Mouse (Mus musculus) MEL (cell line): ENCODE measurements at regions not wholly inside any gene's neighbourhood (a gene's known extent, or its start where the extent isn't known, plus 50 kb on each side); places are given as distances from the start of the nearest gene placed in this dataset.

Experiments used
- DNase-seq: peaks from one replicate; pipeline ENCODE4 v3.0.0; 2011; ENCODE audit warnings: low read depth, low spot score
- H3K27ac ChIP-seq: 2 replicates; pipeline ENCODE4 v1.5.1; 2012; ENCODE audit warnings: low read depth, mild to moderate bottlenecking, control low read depth, low read length, moderate library complexity; ENCODE audit not compliant: control insufficient read depth
- H3K27me3 ChIP-seq, 2 experiments: fragments of 150-350 bp in 1 of 2; sonication (generic) in 1 of 2; 2 replicates each; pipeline ENCODE4 v1.6.1; 2012; ENCODE audit warnings: low read length in 2 of 2, mild to moderate bottlenecking in 2 of 2, improper control_type of control experiment in 1 of 2, moderate library complexity in 1 of 2; ENCODE audit not compliant: insufficient read depth in 2 of 2, control insufficient read depth in 1 of 2
- H3K36me3 ChIP-seq, 2 experiments: 2 replicates each; pipeline ENCODE4 v1.6.1; 2012 to 2014; ENCODE audit warnings: low read length in 2 of 2, improper control_type of control experiment in 1 of 2, inconsistent platforms in 1 of 2, mild to moderate bottlenecking in 1 of 2; ENCODE audit not compliant: insufficient read depth in 2 of 2, control insufficient read depth in 1 of 2
- H3K4me1 ChIP-seq, 2 experiments: fragments of 150-350 bp in 1 of 2; sonication (generic) in 1 of 2; 2 replicates each; pipeline ENCODE4 v1.6.1; 2012; ENCODE audit warnings: low read length in 2 of 2, improper control_type of control experiment in 1 of 2, mild to moderate bottlenecking in 1 of 2; ENCODE audit not compliant: insufficient read depth in 2 of 2, control insufficient read depth in 1 of 2
- H3K4me3 ChIP-seq, 2 experiments: fragments of 150-350 bp in 1 of 2; sonication (generic) in 1 of 2; 2 replicates each; pipeline ENCODE4 v1.5.1; 2012; ENCODE audit warnings: low read depth in 2 of 2, low read length in 2 of 2, mild to moderate bottlenecking in 2 of 2, moderate library complexity in 2 of 2, control low read depth in 1 of 2, improper control_type of control experiment in 1 of 2; ENCODE audit not compliant: control insufficient read depth in 1 of 2, insufficient read depth in 1 of 2
- H3K79me2 ChIP-seq: 2 replicates; pipeline ENCODE4 v1.6.1; 2012; ENCODE audit warnings: mild to moderate bottlenecking, low read length, moderate library complexity; ENCODE audit not compliant: control insufficient read depth, poor library complexity, insufficient read depth
- H3K9ac ChIP-seq: 2 replicates; pipeline ENCODE4 v1.6.1; 2012; ENCODE audit warnings: low read depth, mild to moderate bottlenecking, control low read depth, low read length, moderate library complexity; ENCODE audit not compliant: control insufficient read depth, poor library complexity, severe bottlenecking
- H3K9me3 ChIP-seq: fragments of 150-350 bp; sonication (generic); replicated peaks from 2 replicates; pipeline ENCODE4 v1.6.1; 2012; ENCODE audit warnings: mild to moderate bottlenecking, low read length, improper control_type of control experiment, moderate library complexity; ENCODE audit not compliant: insufficient read depth
- CHD1 ChIP-seq: IDR thresholded peaks from 2 replicates; pipeline ENCODE4 v1.6.1; 2012; ENCODE audit warnings: low read depth, mild to moderate bottlenecking, inconsistent platforms, low read length, improper control_type of control experiment
- CHD2 ChIP-seq: IDR thresholded peaks from 2 replicates; pipeline ENCODE4 v1.6.1; 2011; ENCODE audit warnings: low read length, improper control_type of control experiment
- ELF1 ChIP-seq: IDR thresholded peaks from 2 replicates; pipeline ENCODE4 v1.6.1; 2014; ENCODE audit warnings: low read depth, mild to moderate bottlenecking, inconsistent platforms, low read length, improper control_type of control experiment, moderate library complexity
- EP300 ChIP-seq, 2 experiments: IDR thresholded peaks; 2 replicates each; pipeline ENCODE4 v1.6.1; 2011; ENCODE audit warnings: improper control_type of control experiment in 2 of 2, low read length in 2 of 2, low read depth in 1 of 2, mild to moderate bottlenecking in 1 of 2
- MEF2A ChIP-seq: IDR thresholded peaks from 2 replicates; pipeline ENCODE4 v1.6.1; 2014; ENCODE audit warnings: low read depth, mild to moderate bottlenecking, inconsistent platforms, low read length, improper control_type of control experiment; ENCODE audit not compliant: poor library complexity, insufficient replicate concordance, severe bottlenecking; ENCODE audit errors: extremely low read depth
- MYC ChIP-seq: IDR thresholded peaks from 2 replicates; pipeline ENCODE4 v1.6.1; 2011; ENCODE audit warnings: low read depth, mild to moderate bottlenecking, low read length, improper control_type of control experiment, moderate library complexity
- NELFE ChIP-seq: IDR thresholded peaks from 2 replicates; pipeline ENCODE4 v1.6.1; 2011; ENCODE audit warnings: low read depth, low read length, improper control_type of control experiment
- NRF1 ChIP-seq: IDR thresholded peaks from 2 replicates; pipeline ENCODE4 v1.6.1; 2014; ENCODE audit warnings: low read depth, mild to moderate bottlenecking, inconsistent platforms, low read length, improper control_type of control experiment, moderate library complexity; ENCODE audit not compliant: poor library complexity, insufficient read depth, severe bottlenecking
- POLR2A ChIP-seq, 2 experiments: IDR thresholded peaks; 2 replicates each; pipeline ENCODE4 v1.6.1; 2011 to 2012; ENCODE audit warnings: low read length in 2 of 2, mild to moderate bottlenecking in 2 of 2, control low read depth in 1 of 2, improper control_type of control experiment in 1 of 2, low read depth in 1 of 2, moderate library complexity in 1 of 2; ENCODE audit not compliant: control insufficient read depth in 1 of 2, insufficient read depth in 1 of 2, poor library complexity in 1 of 2
- RAD21 ChIP-seq: IDR thresholded peaks from 2 replicates; pipeline ENCODE4 v1.6.1; 2011; ENCODE audit warnings: mild to moderate bottlenecking, low read depth, low read length, improper control_type of control experiment
- TAL1 ChIP-seq: IDR thresholded peaks from 2 replicates; pipeline ENCODE4 v1.6.1; 2012; ENCODE audit warnings: mild to moderate bottlenecking, inconsistent platforms, low read length, moderate library complexity, mixed read lengths
- TBP ChIP-seq: IDR thresholded peaks from 2 replicates; pipeline ENCODE4 v1.8.0; 2011; ENCODE audit warnings: low read depth, low read length, improper control_type of control experiment
- TCF12 ChIP-seq: IDR thresholded peaks from 2 replicates; pipeline ENCODE4 v1.6.1; 2014; ENCODE audit warnings: low read depth, mild to moderate bottlenecking, inconsistent platforms, low read length, improper control_type of control experiment, moderate library complexity
- UBTF ChIP-seq: IDR thresholded peaks from 2 replicates; pipeline ENCODE4 v1.6.1; 2012; ENCODE audit warnings: low read depth, mild to moderate bottlenecking, inconsistent platforms, low read length, improper control_type of control experiment, moderate library complexity, borderline replicate concordance; ENCODE audit not compliant: insufficient read depth
- USF1 ChIP-seq: IDR thresholded peaks from 2 replicates; pipeline ENCODE4 v1.6.1; 2014; ENCODE audit warnings: low read depth, mild to moderate bottlenecking, inconsistent platforms, low read length, improper control_type of control experiment, moderate library complexity
- ZKSCAN1 ChIP-seq: IDR thresholded peaks from 2 replicates; pipeline ENCODE4 v1.6.1; 2012; ENCODE audit warnings: low read depth, mild to moderate bottlenecking, inconsistent platforms, low read length, improper control_type of control experiment, moderate library complexity
- ZMIZ1 ChIP-seq: IDR thresholded peaks from 2 replicates; pipeline ENCODE4 v1.6.1; 2012; ENCODE audit warnings: low read depth, mild to moderate bottlenecking, inconsistent platforms, low read length, improper control_type of control experiment, moderate library complexity

DNA sequence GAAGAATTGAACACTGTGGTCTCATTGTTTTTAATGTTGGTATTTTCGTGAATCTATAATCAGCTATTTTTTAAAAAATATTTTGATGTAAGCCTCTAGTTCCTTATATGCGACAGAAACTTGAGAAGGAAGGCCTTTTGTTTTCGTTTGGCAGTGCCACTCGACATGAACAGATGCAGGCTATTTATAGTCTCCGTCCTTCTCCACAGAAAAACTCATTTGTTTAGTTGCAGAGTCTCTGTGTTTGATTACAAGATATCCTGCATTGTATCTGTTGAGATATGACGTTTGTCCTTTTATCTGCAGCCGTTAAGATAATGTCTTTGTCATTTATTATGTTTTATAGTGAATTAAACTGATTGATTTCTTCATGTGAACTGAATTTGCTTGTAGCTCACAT lies 116.7 kb downstream of the Dhrs2 start:
- H3K4me1 ChIP-seq: peaks cover 2 to 4% of the 10 kb centered on the region in 2 experiments; a peak in 3 of 4 replicates

GRCm38 (mm10) chr14:55339036-55339614 lies 117.3 kb downstream of the Dhrs2 start:
- Histone ChIP-seq H3K9me3 (no peaks in the 10 kb centered on the region), H3K9ac (no peak overlapping the region), H3K27me3 (peaks cover 8 to 18% of the 10 kb centered on the region in 2 experiments; a peak in 3 of 4 replicates), H3K4me1 (peaks cover 5 to 6% of the 10 kb centered on the region in 2 experiments; a peak in 3 of 4 replicates), H3K79me2 (no peaks in the 10 kb centered on the region), H3K4me3 (no peak overlapping the region), H3K27ac (no peak overlapping the region), H3K36me3 (peaks cover 0 to 4% of the 10 kb centered on the region in 2 experiments; a peak in 2 of 4 replicates)
- DNase-seq: peak; percentile 27
- TF ChIP-seq NRF1: no peak
- TF ChIP-seq EP300 (IDR thresholded peaks at IDR 0.05; ENCODE audit: low read depth in 1 of 2, low read length in 2 of 2): peak in 1 of 2 experiments; percentile 34; a peak in 1 of 4 replicates
- TF ChIP-seq TAL1: no peak
- no peak for TF ChIP-seq NELFE
- no peak for TF ChIP-seq ZMIZ1
- no peak for TF ChIP-seq CHD2
- no peak for TF ChIP-seq RAD21
- TF ChIP-seq UBTF: no peak
- TF ChIP-seq MEF2A: no peak
- TF ChIP-seq ZKSCAN1: no peak
- no peak for TF ChIP-seq USF1
- TF ChIP-seq TCF12: 0 out of 2 replicates have a peak, but pooled peaks have one; percentile 14
- TF ChIP-seq MYC: no peak

More for the DNA sequence above, 116.7 kb downstream of the Dhrs2 start:
- H3K4me3 ChIP-seq: no peak overlapping the region
- no peak for TF ChIP-seq RAD21
- TF ChIP-seq ZMIZ1: no peak
- no peak for TF ChIP-seq ZKSCAN1
- no peak for TF ChIP-seq ELF1
- TF ChIP-seq TBP: no peak
- no peak for TF ChIP-seq CHD1
- no peak for TF ChIP-seq POLR2A (IDR thresholded peaks at IDR 0.05; ENCODE audit: control insufficient read depth in 1 of 2, insufficient read depth in 1 of 2, low read depth in 1 of 2, low read length in 2 of 2, poor library complexity in 1 of 2)
- TF ChIP-seq USF1: no peak
- no peaks in the 10 kb centered on the region for H3K79me2 ChIP-seq
- peaks cover 0 to 2% of the 10 kb centered on the region in 2 experiments; a peak in 2 of 4 replicates for H3K36me3 ChIP-seq
- no peak overlapping the region for H3K27ac ChIP-seq
- peak; percentile 10 for DNase-seq
- H3K9me3 ChIP-seq: no peaks in the 10 kb centered on the region
- H3K9ac ChIP-seq: no peak overlapping the region
- peaks cover 8 to 19% of the 10 kb centered on the region in 2 experiments; a peak in 3 of 4 replicates for H3K27me3 ChIP-seq
